Mouse (Mus musculus) kidney, adult 9 months (tissue): ENCODE results near the gene Gm6169.
"Not testable (repeated sequence)": the region's sequence is repeated elsewhere in the genome, so short reads cannot be mapped to it uniquely, and the experiment has no call there.

Experiments
- DNase-seq: peaks from one replicate; pipeline ENCODE4 v3.0.0; 2022

Gm6169 gene

DNA sequence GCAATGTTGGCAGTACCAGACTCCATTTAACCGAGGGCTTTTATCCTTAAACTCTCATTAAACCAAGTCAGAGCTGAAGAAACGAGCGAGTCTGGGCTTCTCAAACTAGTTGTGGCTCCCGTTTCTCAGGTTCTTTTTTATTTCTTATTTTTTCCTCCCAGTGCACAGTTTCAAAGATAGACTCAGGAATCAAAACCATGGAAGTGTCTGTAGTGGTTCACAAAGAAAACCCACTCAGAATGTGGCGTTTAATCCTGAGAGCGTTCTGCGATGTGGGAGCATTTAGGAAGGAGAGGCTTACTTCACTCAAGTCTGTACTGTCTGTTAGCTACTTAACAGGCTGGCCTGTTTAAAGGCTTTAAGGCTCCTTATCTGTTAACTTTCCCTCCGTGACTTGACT, 30.9 kb downstream of the Gm6169 start:
- no peak for DNase-seq

GRCm38 (mm10) chr13:97067691-97068090, 31.3 kb downstream of the Gm6169 start:
- DNase-seq: no peak

- DNase-seq: no peak
Measured at GRCm38 (mm10) chr13:97066649-97067550, 32.1 kb downstream of the Gm6169 start, which contains the start of gene Fam169a. Gene Fam169a, plus strand, starts transcription at chr13:97067286.

GRCm38 (mm10) chr13:97064844-97065621, 34.0 kb downstream of the Gm6169 start:
- not testable (repeated sequence) for DNase-seq

DNA sequence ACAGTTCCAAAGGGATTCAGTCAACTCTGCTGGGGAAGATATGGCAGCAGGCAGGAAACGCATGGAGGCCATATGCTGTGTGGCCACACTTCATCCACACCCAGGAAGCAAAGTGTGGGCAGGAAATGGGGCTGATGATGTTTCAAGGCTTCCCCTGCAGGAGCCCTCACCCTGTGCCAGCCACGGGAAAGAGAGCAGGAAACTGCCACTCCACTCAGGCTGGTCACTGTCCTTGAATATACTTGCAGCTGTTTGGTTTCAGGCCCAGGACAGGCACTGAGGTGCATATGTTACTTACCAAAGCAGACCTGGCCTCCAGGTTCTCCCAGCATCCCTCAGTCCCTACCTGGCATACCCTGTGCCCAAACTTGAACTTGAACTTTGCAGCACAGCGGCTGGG, 34.6 kb downstream of the Gm6169 start:
- DNase-seq: no peak

GRCm38 (mm10) chr13:97063431-97063830, 35.6 kb downstream of the Gm6169 start:
- no peak for DNase-seq

DNA sequence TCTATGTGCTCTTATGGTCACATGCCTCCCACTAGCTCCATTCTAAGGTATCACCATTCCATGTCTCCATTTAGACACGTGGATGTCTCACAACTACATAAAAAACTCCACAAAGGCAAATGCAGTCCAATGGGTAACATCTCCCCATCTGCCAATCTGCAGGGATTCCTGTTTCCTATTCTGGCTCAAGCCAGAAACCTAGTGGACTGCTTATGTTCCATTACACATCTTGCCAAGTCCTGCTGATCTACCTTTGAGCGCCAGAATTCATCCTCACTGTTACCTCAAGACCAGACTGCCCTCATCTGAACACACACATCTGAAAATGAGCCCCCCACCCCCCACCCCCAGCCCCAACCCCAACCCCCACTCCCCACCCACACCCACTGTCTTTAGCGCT, 36.9 kb downstream of the Gm6169 start:
- DNase-seq: no peak

GRCm38 (mm10) chr13:97060331-97060730, 38.7 kb downstream of the Gm6169 start:
- DNase-seq: no peak

DNA sequence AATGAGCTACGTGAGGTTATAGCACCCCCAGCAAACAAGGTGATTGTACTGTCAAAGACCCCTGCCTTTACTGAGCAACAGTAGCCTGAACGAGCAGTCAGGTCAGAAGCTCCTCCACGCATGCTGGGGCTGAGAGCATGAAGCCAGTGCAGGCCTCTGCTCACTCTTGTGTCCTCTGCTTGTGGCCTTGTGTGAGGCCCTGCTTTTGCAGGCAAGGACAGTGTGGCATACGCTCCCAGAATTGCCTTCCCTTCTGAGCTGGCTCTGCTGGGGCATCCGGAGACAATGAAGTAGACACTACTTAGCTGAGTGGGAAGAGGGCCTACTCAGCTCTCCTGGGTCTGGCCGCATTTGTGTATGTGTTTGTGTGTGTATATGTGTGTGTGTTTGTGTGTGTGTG, 39.3 kb downstream of the Gm6169 start:
- DNase-seq: no peak

DNA sequence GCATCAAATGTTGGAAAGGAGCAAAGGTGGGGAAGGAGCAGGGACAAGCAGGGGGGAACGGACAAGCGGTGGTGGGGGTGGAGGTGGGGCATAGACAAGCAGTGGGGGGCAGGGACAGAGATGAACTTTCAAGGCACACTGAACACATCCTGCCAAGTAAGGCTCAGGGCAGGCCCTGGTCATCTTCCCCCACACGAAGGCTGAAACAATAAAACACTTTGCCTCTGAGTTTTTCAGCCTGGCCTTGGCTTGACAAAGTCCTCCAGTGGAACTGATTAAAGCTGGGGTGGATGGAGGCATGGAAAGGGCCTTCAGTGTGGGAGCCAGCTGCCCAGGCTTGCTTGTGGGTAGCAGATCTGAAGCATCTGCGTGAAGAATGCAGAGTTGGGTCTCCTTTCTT, 41.2 kb downstream of the Gm6169 start:
- DNase-seq: no peak

DNA sequence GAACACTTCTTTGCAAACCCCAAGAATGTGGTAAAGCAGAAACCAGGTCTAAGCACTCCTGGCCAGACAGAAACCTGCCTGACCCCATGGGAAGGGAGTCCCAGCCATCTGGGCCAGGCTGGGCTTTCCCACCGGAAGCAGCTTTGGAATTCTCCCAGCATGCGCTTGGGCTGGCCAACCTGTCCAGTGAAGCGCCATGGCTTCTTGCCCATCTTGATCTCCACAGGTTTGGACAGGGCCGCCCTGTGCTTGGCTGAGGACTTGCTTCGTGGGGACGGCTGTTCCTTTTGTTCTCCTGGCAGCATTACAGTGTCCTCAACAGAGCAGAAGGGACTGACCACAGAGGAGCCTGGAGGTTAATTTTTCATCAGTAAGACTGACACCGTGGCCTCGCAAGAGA, 45.2 kb downstream of the Gm6169 start:
- DNase-seq: no peak

- peak; percentile 41 for DNase-seq
Measured at GRCm38 (mm10) chr13:97052667-97053066, 46.4 kb downstream of the Gm6169 start.

DNA sequence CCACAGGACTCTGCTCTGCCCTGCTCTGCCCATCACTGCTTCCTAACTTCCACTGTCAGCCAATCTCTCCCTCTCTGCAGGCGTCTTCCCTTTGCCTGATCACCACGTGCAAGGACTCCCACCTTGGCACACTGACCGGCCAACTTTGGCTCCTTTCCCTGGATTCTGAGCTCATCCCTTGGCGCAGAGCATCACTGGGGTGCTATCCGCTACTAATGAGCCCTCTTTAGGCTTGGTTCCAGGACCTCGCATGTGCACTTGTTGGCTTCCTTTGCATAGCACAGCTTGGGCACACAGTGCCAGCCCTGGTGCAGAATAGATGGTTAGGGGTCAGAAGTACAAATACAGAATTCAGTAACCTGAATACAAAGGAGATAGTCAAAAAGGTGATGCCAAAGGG, 47.9 kb downstream of the Gm6169 start:
- peak; percentile 82 for DNase-seq
